Mouse (Mus musculus) brain, embryonic 14.5 days (tissue): ENCODE results near the gene Csn1s1.

Experiments
- CTCF ChIP-seq: fragments of 200-500 bp; IDR thresholded peaks from 2 replicates; pipeline ENCODE4 v1.5.1; 2012; ENCODE audit warnings: inconsistent platforms, mild to moderate bottlenecking, moderate library complexity, borderline replicate concordance; ENCODE audit not compliant: insufficient read depth, insufficient read length; ENCODE audit errors: extremely low read depth
- POLR2A ChIP-seq: fragments of 200-500 bp; IDR thresholded peaks from 2 replicates; pipeline ENCODE4 v1.6.1; 2012; ENCODE audit warnings: mild to moderate bottlenecking, inconsistent platforms, borderline replicate concordance; ENCODE audit not compliant: poor library complexity, insufficient read depth, insufficient read length, severe bottlenecking; ENCODE audit errors: extremely low read depth

- no peak for TF ChIP-seq CTCF
- no peak for TF ChIP-seq POLR2A
Measured at GRCm38 (mm10) chr5:87622681-87623080, 43.3 kb upstream of the Csn1s1 start.
